Mouse (Mus musculus) lung, adult 2 months (tissue): Measurements from ENCODE around the gene Ubc.

Experiments
- CTCF ChIP-seq: fragments of 200-500 bp; IDR thresholded peaks from 2 replicates; pipeline ENCODE4 v1.5.1; 2011; ENCODE audit warnings: mild to moderate bottlenecking, low read length, control low read depth; ENCODE audit not compliant: insufficient read depth
- POLR2A ChIP-seq: fragments of 200-500 bp; IDR thresholded peaks from 2 replicates; pipeline ENCODE4 v1.6.1; 2011; ENCODE audit warnings: low read depth, mild to moderate bottlenecking, control low read depth, low read length, borderline replicate concordance; ENCODE audit errors: extremely low read depth

- no peak for TF ChIP-seq CTCF
- no peak for TF ChIP-seq POLR2A
Measured at GRCm38 (mm10) chr5:125404536-125404902, 14.5 kb upstream of the Ubc start.
